Comparison of ENCODE assay signal across 10 mouse cellular contexts in the genomic region with DNA sequence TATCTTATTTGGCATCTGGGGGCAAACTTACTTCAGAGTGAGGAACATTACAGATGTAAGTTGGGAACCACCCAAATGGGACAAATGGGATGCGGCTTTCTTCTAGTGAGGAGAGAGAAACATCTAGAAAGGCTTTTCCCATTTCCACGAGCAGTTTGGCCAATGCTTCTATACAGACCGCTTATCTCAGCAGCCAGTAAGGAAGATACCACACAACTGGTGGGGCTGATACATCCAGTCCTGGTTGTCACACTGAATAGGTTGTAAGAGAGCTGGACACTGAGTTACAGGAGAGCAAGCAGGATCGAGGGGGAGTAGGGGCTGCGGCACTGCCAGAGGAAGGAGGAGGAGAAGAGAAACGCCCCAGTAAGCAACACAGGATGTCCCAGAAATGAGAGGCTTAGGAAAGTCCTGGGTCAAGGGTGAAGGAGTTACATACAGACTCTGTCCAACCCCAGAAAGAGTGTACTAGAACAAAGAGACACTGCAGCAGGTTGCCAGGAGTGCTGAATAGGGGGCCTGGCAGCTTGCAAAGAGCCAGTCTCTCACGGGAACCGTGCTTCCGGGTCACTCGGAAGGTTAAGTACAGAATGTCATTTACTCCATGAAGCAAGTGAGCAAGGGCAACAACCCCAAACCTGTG.
A peak's percentile ranks its signal among the peaks of the same experiment; 100 is the strongest.
DNase-seq lines count a peak whose midpoint lies in the region; ATAC-seq and TF ChIP-seq lines count a peak whose summit lies in the region.
"Had no signal": no experiment of that assay in that cellular context is flagged by ENCODE, and none has a peak within 500 bp of the region (broad histone marks: within the 10 kb centered on the region; RNA-seq: fewer than 3 reads in every experiment).

No protein-coding gene starts in this region.

- H3K9me3 ChIP-seq in forebrain, embryonic 10.5 days = no peaks in the 10 kb centered on the region
- no peaks in the 10 kb centered on the region for H3K9me3 ChIP-seq in forebrain, embryonic 14.5 days (replicated peaks; ENCODE audit: control insufficient read depth, low read length)
- no peaks in the 10 kb centered on the region for H3K9me3 ChIP-seq in lung, postnatal 0 days (ENCODE audit: low read length)
- H3K9me3 ChIP-seq in hindbrain, embryonic 16.5 days (ENCODE audit: control insufficient read depth, low read length) = no peaks in the 10 kb centered on the region
- no peaks in the 10 kb centered on the region for H3K9me3 ChIP-seq in forebrain, embryonic 13.5 days (replicated peaks)

- H3K4me2 ChIP-seq in forebrain, embryonic 14.5 days (ENCODE audit: low read length) = no peak overlapping the region
- H3K4me2 ChIP-seq in lung, postnatal 0 days (replicated peaks; ENCODE audit: low read depth, low read length) = no peak overlapping the region
- H3K4me2 ChIP-seq in hindbrain, embryonic 16.5 days (ENCODE audit: low read length) = no peak overlapping the region
- H3K4me2 ChIP-seq in forebrain, embryonic 13.5 days = no peak overlapping the region

- TF ChIP-seq EP300 in lung, postnatal 0 days (IDR thresholded peaks at IDR 0.05) = no peak

- peak overlapping the region; percentile 13; the same call in 1 of the 2 replicates for H3K4me3 ChIP-seq in forebrain, embryonic 10.5 days
- no peak overlapping the region for H3K4me3 ChIP-seq in forebrain, embryonic 14.5 days (ENCODE audit: low read depth, low read length)
- H3K4me3 ChIP-seq in lung, postnatal 0 days (ENCODE audit: low read depth, low read length) = no peak overlapping the region
- no peak overlapping the region for H3K4me3 ChIP-seq in hindbrain, embryonic 16.5 days (ENCODE audit: low read length)
- H3K4me3 ChIP-seq in forebrain, embryonic 13.5 days = no peak overlapping the region

- no peak for ATAC-seq in forebrain, embryonic 14.5 days
- no peak for ATAC-seq in lung, postnatal 0 days
- 0 out of 2 replicates have a peak, but pooled peaks have one; percentile 30 for ATAC-seq in hindbrain, embryonic 16.5 days
- peak; percentile 62 for ATAC-seq in megakaryocyte progenitor cell, adult 5-6 weeks (replicated peaks; ENCODE audit: poor library complexity)
- no peak for ATAC-seq in forebrain, embryonic 13.5 days

- H3K9ac ChIP-seq in forebrain, embryonic 14.5 days (ENCODE audit: low read length) = no peak overlapping the region
- H3K9ac ChIP-seq in lung, postnatal 0 days (replicated peaks; ENCODE audit: low read depth) = no peak overlapping the region
- H3K9ac ChIP-seq in hindbrain, embryonic 16.5 days (ENCODE audit: low read depth, low read length) = no peak overlapping the region
- H3K9ac ChIP-seq in forebrain, embryonic 13.5 days = no peak overlapping the region

- H3K27me3 ChIP-seq in forebrain, embryonic 10.5 days (ENCODE audit: poor library complexity, severe bottlenecking) = no peaks in the 10 kb centered on the region
- H3K27me3 ChIP-seq in forebrain, embryonic 14.5 days (replicated peaks; ENCODE audit: control insufficient read depth, insufficient read depth, low read length) = no peaks in the 10 kb centered on the region
- H3K27me3 ChIP-seq in lung, postnatal 0 days (replicated peaks; ENCODE audit: insufficient read depth, low read length) = no peaks in the 10 kb centered on the region
- no peaks in the 10 kb centered on the region for H3K27me3 ChIP-seq in hindbrain, embryonic 16.5 days (replicated peaks; ENCODE audit: control insufficient read depth, insufficient read depth, low read length)
- H3K27me3 ChIP-seq in forebrain, embryonic 13.5 days = no peaks in the 10 kb centered on the region

- WGBS in forebrain, embryonic 10.5 days = 35% methylated on average over 10 of the region's 10 CpGs
- 34% methylated on average over 10 of the region's 10 CpGs for WGBS in forebrain, embryonic 14.5 days
- 46% methylated on average over 10 of the region's 10 CpGs for WGBS in lung, postnatal 0 days
- 21% methylated on average over 10 of the region's 10 CpGs for WGBS in hindbrain, embryonic 16.5 days
- WGBS in forebrain, embryonic 13.5 days = 31% methylated on average over 10 of the region's 10 CpGs

- DNase-seq in forebrain, embryonic 10.5 days (ENCODE audit: extremely low spot score, low spot score) = no peak
- no peak for DNase-seq in forebrain, embryonic 14.5 days (ENCODE audit: low spot score)
- DNase-seq in lung, postnatal 0 days (ENCODE audit: low spot score) = peak; percentile 34
- DNase-seq in lung, postnatal 4 days = no peak
- no peak for DNase-seq in left cerebral cortex, adult 9 months (ENCODE audit: low spot score in 2 of 2)
- DNase-seq: left cerebral cortex, postnatal 4 days; thymus, adult 18-20 months had no signal

- no peak for TF ChIP-seq CTCF in lung, postnatal 0 days (IDR thresholded peaks at IDR 0.05)

- H3K4me1 ChIP-seq in forebrain, embryonic 10.5 days = peaks cover 62% of the 10 kb centered on the region
- H3K4me1 ChIP-seq in forebrain, embryonic 14.5 days (ENCODE audit: control insufficient read depth, insufficient read depth, low read length) = 0 out of 2 replicates have a peak, but pooled peaks cover 3% of the 10 kb centered on the region
- peaks cover 25% of the 10 kb centered on the region; the same call in 1 of the 2 replicates for H3K4me1 ChIP-seq in lung, postnatal 0 days (ENCODE audit: insufficient read depth, low read depth, low read length)
- H3K4me1 ChIP-seq in hindbrain, embryonic 16.5 days (ENCODE audit: control insufficient read depth, insufficient read depth, low read depth, low read length) = peaks cover 15% of the 10 kb centered on the region
- H3K4me1 ChIP-seq in forebrain, embryonic 13.5 days = peaks cover 19% of the 10 kb centered on the region

- H3K27ac ChIP-seq in forebrain, embryonic 10.5 days = peak overlapping the region; percentile 76
- H3K27ac ChIP-seq in forebrain, embryonic 14.5 days (ENCODE audit: low read depth, low read length) = no peak overlapping the region
- H3K27ac ChIP-seq in lung, postnatal 0 days (ENCODE audit: low read length) = no peak overlapping the region
- H3K27ac ChIP-seq in hindbrain, embryonic 16.5 days (ENCODE audit: low read depth, low read length) = no peak overlapping the region
- H3K27ac ChIP-seq in forebrain, embryonic 13.5 days = no peak overlapping the region

- peaks cover 13% of the 10 kb centered on the region for H3K36me3 ChIP-seq in forebrain, embryonic 10.5 days (replicated peaks)
- H3K36me3 ChIP-seq in forebrain, embryonic 14.5 days (ENCODE audit: control insufficient read depth, insufficient read depth, low read length) = no peaks in the 10 kb centered on the region
- H3K36me3 ChIP-seq in lung, postnatal 0 days (ENCODE audit: insufficient read depth, low read length) = no peaks in the 10 kb centered on the region
- H3K36me3 ChIP-seq in hindbrain, embryonic 16.5 days (ENCODE audit: control insufficient read depth, insufficient read depth, low read length) = no peaks in the 10 kb centered on the region
- H3K36me3 ChIP-seq in forebrain, embryonic 13.5 days (ENCODE audit: poor library complexity, severe bottlenecking) = no peaks in the 10 kb centered on the region

Comparison
In these comparisons a context has a peak if more than half of its experiments do, and no peak if none do; other contexts are left out.
1. ATAC-seq: peak in hindbrain, embryonic 16.5 days (single experiment) and megakaryocyte progenitor cell, adult 5-6 weeks (single experiment); none in forebrain, embryonic 14.5 days (single experiment), lung, postnatal 0 days (single experiment) and forebrain, embryonic 13.5 days (single experiment).